Mouse (Mus musculus) CH12.LX (cell line): Measurements from ENCODE around the gene Epha3. TPM values are rescaled to one million over a fixed set of nuclear protein-coding genes. Genes with fewer than 3 reads are reported as not detected.

Source experiments
- DNase-seq: peaks from one replicate; pipeline ENCODE4 v3.0.0-alpha.2; 2013; ENCODE audit errors: extremely low read depth
- H3K27ac ChIP-seq: 2 replicates; pipeline ENCODE4 v1.5.1; 2012; ENCODE audit warnings: low read depth, mild to moderate bottlenecking, control low read depth, moderate library complexity; ENCODE audit not compliant: insufficient read depth
- H3K27me3 ChIP-seq: replicated peaks from 2 replicates; pipeline ENCODE3; 2012; ENCODE audit warnings: inconsistent platforms
- H3K36me3 ChIP-seq, 2 experiments: replicated peaks in 1 of 2; 2 replicates each; pipeline versions ENCODE3 to v1.6.1; 2012; ENCODE audit warnings: inconsistent platforms in 1 of 2, low read length in 1 of 2, mild to moderate bottlenecking in 1 of 2, mixed read lengths in 1 of 2, moderate library complexity in 1 of 2; ENCODE audit not compliant: control insufficient read depth in 1 of 2, insufficient read depth in 1 of 2
- H3K4me1 ChIP-seq, 2 experiments: 2 replicates each; pipeline ENCODE4 v1.6.1; 2012; ENCODE audit warnings: inconsistent platforms in 1 of 2, moderate library complexity in 1 of 2; ENCODE audit not compliant: insufficient read depth in 2 of 2, control insufficient read depth in 1 of 2
- H3K4me2 ChIP-seq: 2 replicates; pipeline ENCODE4 v1.6.1; 2012; ENCODE audit warnings: low read depth, mild to moderate bottlenecking, control low read depth; ENCODE audit not compliant: poor library complexity, insufficient read depth, severe bottlenecking
- H3K4me3 ChIP-seq, 3 experiments: fragments of 150-350 bp in 1 of 3; sonication (generic) in 1 of 3; replicated peaks in 1 of 3; 2 replicates each; pipeline versions ENCODE3 to v1.5.1; 2011 to 2012; ENCODE audit warnings: low read depth in 2 of 3, low read length in 2 of 3, mild to moderate bottlenecking in 2 of 3, moderate library complexity in 2 of 3, control low read depth in 1 of 3, improper control_type of control experiment in 1 of 3, inconsistent platforms in 1 of 3, mixed read lengths in 1 of 3; ENCODE audit not compliant: poor library complexity in 1 of 3
- H3K79me2 ChIP-seq: replicated peaks from 2 replicates; pipeline ENCODE4 v1.6.1; 2012; ENCODE audit warnings: mild to moderate bottlenecking, moderate library complexity; ENCODE audit not compliant: control insufficient read depth, poor library complexity, insufficient read depth, severe bottlenecking; ENCODE audit errors: extremely low read depth
- H3K9ac ChIP-seq: 2 replicates; pipeline ENCODE4 v1.6.1; 2012; ENCODE audit warnings: low read depth, mild to moderate bottlenecking, control low read depth, moderate library complexity; ENCODE audit not compliant: insufficient read depth
- H3K9me3 ChIP-seq: replicated peaks from 2 replicates; pipeline ENCODE3; 2012; ENCODE audit warnings: low read length, inconsistent platforms, mixed read lengths
- BHLHE40 ChIP-seq: IDR thresholded peaks from 2 replicates; pipeline ENCODE4 v1.6.1; 2011; ENCODE audit warnings: mild to moderate bottlenecking, low read depth, low read length, improper control_type of control experiment
- CHD1 ChIP-seq: IDR thresholded peaks from 2 replicates; pipeline ENCODE4 v1.6.1; 2012; ENCODE audit warnings: low read depth, low read length, improper control_type of control experiment, inconsistent platforms
- CHD2 ChIP-seq: IDR thresholded peaks from 2 replicates; pipeline ENCODE4 v1.6.1; 2011; ENCODE audit warnings: low read length, improper control_type of control experiment
- CTCF ChIP-seq, 2 experiments: IDR thresholded peaks in 1 of 2; conservative IDR thresholded peaks in 1 of 2; 2 replicates each; pipeline ENCODE4 v1.5.1; 2011 to 2012; ENCODE audit warnings: low read depth in 2 of 2, low read length in 2 of 2, improper control_type of control experiment in 1 of 2, inconsistent platforms in 1 of 2, mild to moderate bottlenecking in 1 of 2, moderate library complexity in 1 of 2
- E2F4 ChIP-seq: IDR thresholded peaks from 2 replicates; pipeline ENCODE4 v1.6.1; 2011; ENCODE audit warnings: low read depth, low read length, improper control_type of control experiment; ENCODE audit not compliant: insufficient replicate concordance
- ELF1 ChIP-seq: IDR thresholded peaks from 2 replicates; pipeline ENCODE4 v1.6.1; 2014; ENCODE audit warnings: low read depth, mild to moderate bottlenecking, inconsistent platforms, low read length, improper control_type of control experiment
- EP300 ChIP-seq: IDR thresholded peaks from 2 replicates; pipeline ENCODE4 v1.6.1; 2011; ENCODE audit warnings: low read length, improper control_type of control experiment
- HCFC1 ChIP-seq: IDR thresholded peaks from 2 replicates; pipeline ENCODE4 v1.6.1; 2012; ENCODE audit warnings: low read depth, mild to moderate bottlenecking, inconsistent platforms, low read length, improper control_type of control experiment
- JUN ChIP-seq: IDR thresholded peaks from 2 replicates; pipeline ENCODE4 v1.6.1; 2011; ENCODE audit warnings: low read depth, mild to moderate bottlenecking, low read length, improper control_type of control experiment, moderate library complexity; ENCODE audit not compliant: insufficient read depth
- JUND ChIP-seq: conservative IDR thresholded peaks from 2 replicates; pipeline ENCODE4 v1.6.1; 2011; ENCODE audit warnings: low read depth, low read length, improper control_type of control experiment
- MAFK ChIP-seq: IDR thresholded peaks from 2 replicates; pipeline ENCODE4 v1.6.1; 2011; ENCODE audit warnings: low read length, improper control_type of control experiment; ENCODE audit not compliant: insufficient replicate concordance
- MAZ ChIP-seq: IDR thresholded peaks from 2 replicates; pipeline ENCODE4 v1.6.1; 2012; ENCODE audit warnings: low read depth, mild to moderate bottlenecking, inconsistent platforms, low read length, improper control_type of control experiment, moderate library complexity
- MEF2A ChIP-seq: IDR thresholded peaks from 2 replicates; pipeline ENCODE4 v1.6.1; 2014; ENCODE audit warnings: low read depth, mild to moderate bottlenecking, inconsistent platforms, low read length, improper control_type of control experiment, borderline replicate concordance
- MYC ChIP-seq: IDR thresholded peaks from 2 replicates; pipeline ENCODE4 v1.6.1; 2011; ENCODE audit warnings: low read depth, mild to moderate bottlenecking, improper control_type of control experiment, low read length
- NELFE ChIP-seq: IDR thresholded peaks from 2 replicates; pipeline ENCODE4 v1.6.1; 2011; ENCODE audit warnings: low read depth, low read length, improper control_type of control experiment
- NRF1 ChIP-seq: IDR thresholded peaks from 2 replicates; pipeline ENCODE4 v1.6.1; 2014; ENCODE audit warnings: low read depth, mild to moderate bottlenecking, inconsistent platforms, low read length, improper control_type of control experiment, moderate library complexity
- PAX5 ChIP-seq: IDR thresholded peaks from 2 replicates; pipeline ENCODE4 v1.6.1; 2012; ENCODE audit warnings: low read length, inconsistent platforms, mixed read lengths
- POLR2A ChIP-seq: IDR thresholded peaks from 2 replicates; pipeline ENCODE4 v1.6.1; 2011; ENCODE audit warnings: low read depth, mild to moderate bottlenecking, improper control_type of control experiment, low read length
- RCOR1 ChIP-seq: conservative IDR thresholded peaks from 2 replicates; pipeline ENCODE4 v1.6.1; 2012; ENCODE audit warnings: low read depth, mild to moderate bottlenecking, inconsistent platforms, low read length, improper control_type of control experiment
- SIN3A ChIP-seq: IDR thresholded peaks from 2 replicates; pipeline ENCODE4 v1.6.1; 2012; ENCODE audit warnings: low read length, improper control_type of control experiment, inconsistent platforms
- SMC3 ChIP-seq: IDR thresholded peaks from 2 replicates; pipeline ENCODE4 v1.6.1; 2011; ENCODE audit warnings: low read depth, low read length, improper control_type of control experiment
- TBP ChIP-seq: conservative IDR thresholded peaks from 2 replicates; pipeline ENCODE4 v1.6.1; 2011; ENCODE audit warnings: low read depth, low read length, improper control_type of control experiment
- TCF12 ChIP-seq: IDR thresholded peaks from 2 replicates; pipeline ENCODE4 v1.6.1; 2014; ENCODE audit warnings: low read depth, mild to moderate bottlenecking, inconsistent platforms, low read length, improper control_type of control experiment
- USF1 ChIP-seq: IDR thresholded peaks from 2 replicates; pipeline ENCODE4 v1.6.1; 2014; ENCODE audit warnings: low read depth, mild to moderate bottlenecking, inconsistent platforms, low read length, improper control_type of control experiment
- USF2 ChIP-seq: conservative IDR thresholded peaks from 2 replicates; pipeline ENCODE4 v1.6.1; 2011; ENCODE audit warnings: low read depth, low read length, improper control_type of control experiment
- ZC3H11A ChIP-seq: IDR thresholded peaks from 2 replicates; pipeline ENCODE4 v1.6.1; 2012; ENCODE audit warnings: low read depth, mild to moderate bottlenecking, inconsistent platforms, low read length, improper control_type of control experiment
- ZMIZ1 ChIP-seq: IDR thresholded peaks from 2 replicates; pipeline ENCODE4 v1.6.1; 2012; ENCODE audit warnings: low read depth, mild to moderate bottlenecking, inconsistent platforms, low read length, improper control_type of control experiment
- ZNF384 ChIP-seq: IDR thresholded peaks from 2 replicates; pipeline ENCODE4 v1.6.1; 2012; ENCODE audit warnings: low read depth, low read length, improper control_type of control experiment, inconsistent platforms
- dilution Hi-C: fragments of 300-500 bp; cut with MboI; formaldehyde crosslinking; loops from 2 replicates; pipeline ENCODE4 v1.14.3; 2020; ENCODE audit warnings: low sequenced_read_pairs; ENCODE audit not compliant: extremely low pct_unique_long_range_greater_than_20kb, extremely low pct_ligation_motif_present
- in situ Hi-C: fragments of 300-500 bp; cut with MboI; formaldehyde crosslinking; loops from 3 replicates; pipeline ENCODE4 v1.14.3; 2019; ENCODE audit warnings: low sequenced_read_pairs, low pct_ligation_motif_present, low pct_unique_long_range_greater_than_20kb, mixed read lengths
- polyA plus RNA-seq: library from polyadenylated mRNA; unstranded; fragments of >175 nt; gene quantifications from 2 replicates; pipeline ENCODE4 v1.2.1, GENCODE M21; 2012; ENCODE audit warnings: low read depth; ENCODE audit not compliant: insufficient read length
- total RNA-seq, 2 experiments: library from RNA; depleted of rRNA; stranded (reverse); fragments of 300-350 nt in 1 of 2; fragments of >200 nt in 1 of 2; gene quantifications; 2 replicates each; pipeline ENCODE4 v1.2.3; 2012 to 2014

Gene Epha3
- total and polyA plus RNA-seq, 3 experiments = not detected

- Histone ChIP-seq H3K27me3 (no peaks in the 10 kb centered on the region), H3K79me2 (no peaks in the 10 kb centered on the region), H3K4me2 (no peak overlapping the region), H3K4me3 (no peak overlapping the region), H3K9ac (no peak overlapping the region), H3K36me3 (no peaks in the 10 kb centered on the region), H3K9me3 (peaks cover 29% of the 10 kb centered on the region), H3K4me1 (no peaks in the 10 kb centered on the region), H3K27ac (no peak overlapping the region)
- DNase-seq = no peak
- dilution Hi-C loops (no loop called here), in situ Hi-C loops (no loop called here)
- no peak for TF ChIP-seq CHD1
- TF ChIP-seq RCOR1 = no peak
- TF ChIP-seq USF2 = no peak
- TF ChIP-seq SMC3 = no peak
- no peak for TF ChIP-seq ZMIZ1
- no peak for TF ChIP-seq JUND
- no peak for TF ChIP-seq SIN3A
- no peak for TF ChIP-seq MYC
- no peak for TF ChIP-seq POLR2A
- TF ChIP-seq BHLHE40 = no peak
- no peak for TF ChIP-seq MAFK
- no peak for TF ChIP-seq USF1
- TF ChIP-seq CTCF (conservative IDR thresholded peaks at IDR 0.05 in 1 of 2, IDR thresholded peaks at IDR 0.05 in 1 of 2; ENCODE audit: low read depth in 2 of 2, low read length in 2 of 2) = no peak
- TF ChIP-seq MAZ = no peak
- TF ChIP-seq NRF1 = no peak
- no peak for TF ChIP-seq EP300
- TF ChIP-seq ZC3H11A = no peak
- no peak for TF ChIP-seq MEF2A
- no peak for TF ChIP-seq E2F4
Observed at GRCm38 (mm10) chr16:63510069-63510468, 353.9 kb downstream of the Epha3 start.

- H3K27me3 ChIP-seq = no peaks in the 10 kb centered on the region
- DNase-seq = no peak
- dilution Hi-C loops (no loop called here), in situ Hi-C loops (no loop called here)
- no peak overlapping the region for H3K9ac ChIP-seq
- no peak overlapping the region for H3K4me2 ChIP-seq
- no peaks in the 10 kb centered on the region for H3K79me2 ChIP-seq
- no peaks in the 10 kb centered on the region for H3K4me1 ChIP-seq
- H3K27ac ChIP-seq = no peak overlapping the region
- H3K36me3 ChIP-seq = no peaks in the 10 kb centered on the region
- H3K4me3 ChIP-seq = no peak overlapping the region
- peaks cover 38% of the 10 kb centered on the region for H3K9me3 ChIP-seq
- TF ChIP-seq MAZ (no peak), MAFK (no peak), CHD1 (no peak), SIN3A (no peak), ZNF384 (no peak), TBP (no peak), ELF1 (no peak), CHD2 (no peak), PAX5 (no peak), JUN (no peak), NELFE (no peak), USF2 (no peak), POLR2A (no peak), ZC3H11A (no peak), BHLHE40 (no peak), HCFC1 (no peak), TCF12 (no peak)
Observed at GRCm38 (mm10) chr16:63506437-63506836, 357.5 kb downstream of the Epha3 start.
